Mouse (Mus musculus) embryo, embryonic 11 days (tissue): Measurements from ENCODE around the gene Pla2g16.

ENCODE experiments used
- DNase-seq: peaks from one replicate; pipeline ENCODE4 v3.0.0-alpha.2; 2015

The Pla2g16 gene

DNA sequence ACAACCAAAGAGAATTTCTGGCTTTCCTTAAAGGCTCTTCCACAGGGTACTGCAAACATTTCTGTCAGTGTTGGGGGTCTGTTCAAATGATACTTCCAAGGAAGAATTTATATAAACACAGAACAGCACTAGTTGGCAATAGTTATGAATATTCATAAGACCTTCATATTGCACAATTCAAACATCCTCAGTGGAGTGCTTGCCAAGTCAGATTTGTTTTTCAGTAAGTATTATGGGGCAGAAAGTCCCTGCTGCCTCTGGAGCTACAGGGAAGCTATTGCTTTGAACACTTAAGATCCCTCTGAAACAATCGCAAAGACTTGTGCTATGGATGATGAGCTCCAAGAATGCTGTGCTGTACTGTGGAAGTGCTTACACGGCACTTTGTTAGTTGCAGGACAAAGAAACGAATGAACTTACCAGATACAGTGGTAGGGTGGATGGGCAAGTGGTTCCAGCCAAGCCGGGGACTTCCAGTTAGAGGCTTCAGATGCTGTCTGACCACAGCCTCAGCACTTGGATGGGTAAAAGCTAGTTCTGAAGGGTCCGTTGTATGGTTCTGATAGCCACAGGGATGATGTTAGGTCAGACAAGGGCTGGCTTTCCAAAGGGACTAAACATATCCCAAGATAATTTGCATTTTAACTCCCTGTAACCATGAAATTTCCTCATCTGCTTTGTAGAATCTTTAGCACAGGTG is 59.1 kb downstream of the Pla2g16 start:
- DNase-seq = no peak

DNA sequence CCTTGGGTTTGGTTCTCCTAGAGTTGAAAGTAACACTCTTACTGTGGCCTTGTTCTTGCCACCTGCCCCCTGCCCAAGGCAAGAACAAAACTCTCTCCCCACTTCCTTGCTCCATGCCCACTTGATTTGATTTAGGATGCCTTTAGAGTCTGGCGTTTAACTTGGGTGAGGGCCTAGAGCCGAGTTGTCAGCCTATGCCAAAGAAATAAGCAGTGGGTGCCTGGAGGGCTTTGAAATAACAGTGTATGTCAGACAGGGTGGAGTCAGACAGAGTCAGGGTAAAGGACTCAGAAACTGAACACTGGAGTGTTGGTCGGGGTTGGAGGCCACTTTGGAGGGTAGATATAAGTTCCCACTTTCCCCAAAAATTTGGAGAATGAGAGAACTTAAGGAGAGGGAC is 59.8 kb downstream of the Pla2g16 start:
- no peak for DNase-seq

DNA sequence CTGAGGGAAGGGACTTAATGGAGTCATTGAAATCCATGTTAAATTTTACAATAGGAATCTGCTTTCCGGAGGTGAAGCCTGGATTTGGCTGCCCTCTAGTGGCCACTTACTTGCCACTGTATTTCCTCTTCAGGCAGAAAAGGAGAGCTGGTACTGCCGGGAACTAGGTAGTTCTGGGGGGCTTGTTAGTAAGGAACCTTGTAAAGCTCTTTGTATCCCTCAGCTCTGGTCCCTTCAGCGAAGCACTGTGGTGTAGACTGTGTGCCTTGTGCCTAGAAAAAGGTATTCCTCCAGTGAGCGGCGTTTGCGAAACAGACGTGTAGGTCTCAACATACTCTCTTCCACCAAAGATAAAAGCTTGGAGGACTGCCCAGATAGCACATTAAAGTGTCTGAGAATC is 60.4 kb downstream of the Pla2g16 start:
- DNase-seq = peak; percentile 87

DNA sequence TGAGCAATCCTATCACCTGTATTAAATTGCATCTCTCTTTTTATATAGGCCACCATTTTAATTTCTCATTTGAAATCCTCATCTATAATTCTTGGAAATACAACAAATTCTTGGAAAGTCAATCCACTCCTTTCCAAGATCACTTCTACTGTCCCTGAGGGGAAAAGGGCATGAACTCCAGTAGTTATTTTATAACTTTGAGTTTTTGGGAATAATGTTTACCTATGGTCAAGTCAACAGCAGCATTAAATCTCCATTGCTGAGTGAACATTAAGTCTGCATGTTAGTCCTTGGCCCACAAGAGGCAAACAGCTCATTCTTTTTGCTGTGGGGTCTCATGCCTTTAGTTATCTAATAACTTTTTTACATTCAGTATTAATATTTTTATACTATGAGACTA is 75.8 kb downstream of the Pla2g16 start:
- DNase-seq = no peak

DNA sequence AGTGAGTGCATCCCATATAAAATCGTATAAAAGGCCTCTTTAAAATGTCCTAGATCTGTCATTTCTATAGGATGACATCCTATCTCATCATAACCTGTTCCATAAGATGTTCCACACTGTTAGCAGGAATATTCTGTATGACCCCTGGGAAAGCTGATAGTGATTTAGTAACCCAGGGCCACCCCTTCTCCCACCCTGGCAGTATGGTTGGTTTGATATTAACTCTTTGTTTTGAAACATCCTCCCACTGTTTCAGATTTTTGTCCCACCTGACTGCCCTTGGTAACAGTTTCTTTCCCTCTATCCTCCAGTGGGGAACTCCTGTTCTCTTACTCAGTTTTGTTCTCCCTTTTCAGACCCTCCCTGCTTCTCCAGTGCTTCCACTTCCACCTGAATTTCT is 76.5 kb downstream of the Pla2g16 start:
- no peak for DNase-seq
